Mouse (Mus musculus) gastrocnemius, postnatal 14 days (tissue): Measurements from ENCODE around the gene Ap1g2. TPM values are rescaled to one million over a fixed set of nuclear protein-coding genes. Genes with fewer than 3 reads are reported as not detected.

Source experiments
- DNase-seq: peaks from one replicate; pipeline ENCODE4 v3.0.0; 2021; ENCODE audit warnings: mixed read lengths
- intact Hi-C: fragments of 180-260 bp; cut with DNase I; formaldehyde crosslinking; loops from one replicate; pipeline ENCODE4 v1.15.1; 2025; ENCODE audit warnings: low total_unique reads
- long read RNA-seq, 2 experiments: library from polyadenylated mRNA; stranded (forward); transcript quantifications; one replicate each; pipeline ENCODE4 v2.0.0; 2021
- total RNA-seq, 2 experiments: library from RNA; stranded (reverse); gene quantifications; 2 replicates each; pipeline ENCODE4 v1.2.3; 2021

Gene Ap1g2
- 1 to 10 TPM; 4.1 to 7.0 TPM for total RNA-seq
- long read RNA-seq, experiment 1, partial matches to known transcripts, result 0 of 3 reads
- long read RNA-seq, experiment 1, other reads (novel, unspliced or antisense), result 0 of 3 reads
- long read RNA-seq, experiment 2, partial matches to known transcripts, result 2 of 8 reads
- long read RNA-seq, experiment 2, other reads (novel, unspliced or antisense), result 2 of 8 reads

DNA sequence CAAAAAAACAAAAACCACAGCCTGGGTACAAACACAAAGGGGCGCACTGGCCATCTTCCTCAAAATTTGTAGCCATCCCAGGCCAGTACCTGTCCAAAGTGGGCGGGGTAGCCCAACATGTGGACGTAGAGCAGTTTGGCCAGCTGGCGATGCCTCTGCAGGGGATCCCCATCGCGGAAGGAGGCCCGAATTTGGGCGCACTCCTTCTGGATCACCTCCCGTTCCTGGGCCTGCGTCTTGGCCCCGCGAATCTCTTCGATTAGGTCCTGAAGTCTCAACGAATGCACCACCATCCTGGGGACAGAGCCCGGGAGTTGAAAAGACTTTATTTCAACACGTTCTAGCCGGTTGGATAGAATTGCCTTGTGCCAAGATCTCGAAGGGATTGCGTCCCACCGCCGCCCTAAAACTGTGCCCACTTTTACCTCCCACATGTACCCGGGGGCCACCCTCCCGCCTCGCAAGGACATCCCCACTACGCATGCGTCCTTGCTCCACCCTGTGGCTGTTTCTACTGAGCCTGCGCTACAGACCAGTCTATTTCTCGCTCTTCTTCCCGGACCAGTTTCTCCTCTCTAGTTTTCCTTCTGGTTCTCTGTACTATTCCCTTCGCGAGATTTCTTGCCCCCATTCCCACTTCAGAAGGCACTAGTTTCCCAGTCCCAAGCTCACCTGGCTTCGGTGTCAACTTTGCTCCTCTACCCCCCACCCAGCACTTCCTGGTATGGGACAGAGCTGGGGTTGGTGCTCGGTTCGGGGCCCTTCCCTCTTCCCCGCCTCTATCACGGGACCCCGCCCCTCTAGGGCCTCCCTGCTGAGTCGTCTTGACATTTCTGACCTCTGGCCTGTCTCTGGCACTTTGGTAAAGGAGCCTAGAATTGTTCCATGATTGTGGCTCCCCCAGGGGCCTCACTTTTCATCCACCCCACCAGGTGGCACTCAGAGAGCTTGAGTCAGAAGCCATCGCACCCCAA lies at the start of gene Ap1g2:
Gene Ap1g2, minus strand, starts transcription at position 758 of the 974 bp plus-strand sequence.
- DNase-seq, result peak; percentile 82
- intact Hi-C loops, result no loop called here

DNA sequence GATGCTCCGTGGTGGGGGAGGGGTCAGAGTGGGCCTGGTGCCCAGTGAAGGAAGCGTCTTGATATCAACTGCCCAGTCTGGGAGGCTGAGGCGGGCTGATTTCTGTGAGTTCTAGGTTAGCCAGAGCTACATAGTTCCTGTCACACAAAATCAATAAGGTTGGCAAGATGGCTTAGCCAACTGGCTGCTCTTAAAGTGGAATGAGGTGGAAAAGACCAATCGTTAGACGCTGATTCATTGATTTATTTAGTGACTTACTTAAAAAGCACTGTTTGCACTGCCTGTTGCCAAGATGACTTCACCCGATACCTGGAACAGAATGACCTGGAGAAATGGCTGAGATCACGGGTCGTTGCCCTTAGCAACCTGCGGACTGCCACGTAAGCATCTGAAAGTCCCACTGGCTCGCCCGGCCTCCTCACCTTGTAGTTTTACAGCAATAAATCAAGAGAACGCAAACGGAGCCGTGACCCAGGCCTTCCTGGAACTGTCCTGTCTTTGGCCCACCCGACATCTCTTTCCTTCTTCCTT lies 46.6 kb upstream of the Ap1g2 start:
- DNase-seq, result no peak
- intact Hi-C loops, result no loop called here

DNA sequence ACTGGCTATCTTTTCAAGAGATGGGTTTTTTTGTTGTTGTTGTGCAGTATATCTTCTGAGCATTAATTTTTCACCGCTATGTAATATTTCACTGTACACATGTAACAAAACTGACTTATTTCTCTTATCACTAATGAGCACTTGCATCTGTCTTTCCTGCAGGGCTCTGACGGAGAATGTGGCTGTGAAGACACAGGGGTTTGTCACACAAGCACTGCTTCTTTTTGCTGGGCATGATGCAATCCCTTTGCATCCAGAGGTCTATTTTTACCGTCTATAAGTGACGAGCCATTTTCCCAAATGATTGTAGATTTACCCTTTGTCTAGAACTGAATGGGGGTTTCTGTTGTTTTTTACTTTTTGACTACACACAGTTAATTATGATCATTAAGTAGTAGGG lies 45.8 kb upstream of the Ap1g2 start:
- intact Hi-C loops, result no loop called here

GRCm38 (mm10) chr14:55150985-55151384 lies 44.6 kb upstream of the Ap1g2 start:
- no peak for DNase-seq
- intact Hi-C loops, result no loop called here

More for the DNA sequence above, 45.8 kb upstream of the Ap1g2 start:
- no peak for DNase-seq

DNA sequence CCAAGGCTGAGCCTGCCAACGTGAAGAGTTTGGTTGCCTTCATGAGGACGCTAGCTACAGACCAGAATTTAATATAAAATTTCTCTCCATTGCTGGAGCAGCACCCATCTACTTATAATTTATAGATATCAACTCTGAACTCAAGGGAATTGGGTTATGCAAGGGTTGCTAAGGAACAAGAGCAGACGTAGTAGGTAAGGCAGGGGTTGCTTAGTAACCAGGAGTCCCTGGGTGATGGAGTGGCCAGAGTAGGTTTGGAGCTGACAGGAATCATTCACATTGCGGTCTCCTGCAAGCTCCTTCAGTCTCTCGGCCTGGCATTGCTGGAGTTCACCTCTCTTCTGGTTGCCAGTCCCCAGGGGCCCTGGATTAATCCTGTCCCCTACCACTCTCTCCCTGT lies 42.6 kb upstream of the Ap1g2 start:
- intact Hi-C loops, result no loop called here
- no peak for DNase-seq

DNA sequence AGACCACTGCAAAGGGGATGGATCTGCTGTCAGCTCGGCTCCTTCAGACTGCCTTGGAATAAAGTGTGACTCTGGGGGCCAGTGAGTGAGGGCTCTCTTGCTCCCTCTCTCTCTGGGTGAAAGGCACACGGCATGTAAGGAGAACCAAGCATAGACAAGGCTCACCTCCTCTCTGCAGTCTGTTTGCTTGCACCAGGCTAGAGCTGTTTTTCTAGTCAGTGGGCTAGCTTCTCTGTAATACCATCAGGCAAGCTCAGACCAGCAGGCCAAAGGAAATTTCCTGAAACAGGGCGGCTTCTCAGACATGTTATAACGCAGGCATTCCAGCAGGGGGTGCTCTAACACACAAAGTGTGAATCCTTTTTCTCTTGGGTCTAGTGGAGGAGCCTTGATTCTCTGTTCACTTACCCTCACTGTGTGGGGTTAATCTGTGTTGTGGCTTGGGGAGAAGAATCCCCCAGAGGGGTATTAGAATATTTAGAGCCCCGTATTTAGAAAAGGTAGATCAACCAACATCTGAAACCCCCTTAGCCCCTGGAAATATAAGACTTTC lies 42.0 kb upstream of the Ap1g2 start:
- peak; percentile 60 for DNase-seq
- intact Hi-C loops, result no loop called here

- intact Hi-C loops, result no loop called here
- peak; percentile 76 for DNase-seq
Measured at GRCm38 (mm10) chr14:55146829-55147401, 40.5 kb upstream of the Ap1g2 start.

DNA sequence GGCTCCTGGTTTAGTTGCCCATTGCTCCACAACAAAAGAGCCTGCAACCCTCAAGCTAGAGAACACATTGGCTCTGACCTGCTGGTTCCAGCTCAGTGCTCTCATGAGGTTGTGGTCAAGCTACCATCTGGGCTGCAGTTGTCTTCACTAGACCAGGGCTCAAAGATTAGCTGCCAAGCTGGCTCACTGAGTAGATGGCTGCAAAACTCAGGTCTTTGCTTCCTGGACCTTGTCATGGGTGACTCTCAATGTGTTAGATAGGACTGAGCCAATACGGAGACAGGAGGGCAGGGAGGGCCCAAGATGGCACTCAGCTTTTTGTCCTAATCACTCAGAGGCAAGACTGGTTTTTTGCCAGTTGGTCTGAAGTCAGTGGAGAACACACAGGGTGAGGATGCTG lies 39.9 kb upstream of the Ap1g2 start:
- intact Hi-C loops, result no loop called here

DNA sequence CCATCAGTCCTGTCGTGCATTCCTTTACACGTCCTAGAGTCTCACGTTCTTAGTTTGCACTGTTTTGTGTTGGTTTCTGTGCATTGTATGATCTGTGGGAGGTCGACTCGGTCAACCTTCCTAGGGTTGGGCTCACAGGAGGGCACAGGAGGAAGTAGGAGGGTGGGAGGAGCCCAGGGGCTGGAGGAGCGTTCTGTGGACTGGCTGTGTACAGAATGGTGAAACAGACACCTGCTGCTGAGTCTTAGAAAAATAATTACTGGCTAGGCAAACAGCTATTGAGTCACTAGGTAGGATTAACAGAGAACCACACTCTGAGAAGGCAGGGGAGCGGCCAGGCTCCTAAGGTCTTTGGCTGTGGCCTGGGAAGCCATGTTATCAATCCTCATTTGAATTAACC lies 32.9 kb upstream of the Ap1g2 start:
- DNase-seq, result no peak
- intact Hi-C loops, result no loop called here

More for the DNA sequence above, 39.9 kb upstream of the Ap1g2 start:
- DNase-seq, result no peak

DNA sequence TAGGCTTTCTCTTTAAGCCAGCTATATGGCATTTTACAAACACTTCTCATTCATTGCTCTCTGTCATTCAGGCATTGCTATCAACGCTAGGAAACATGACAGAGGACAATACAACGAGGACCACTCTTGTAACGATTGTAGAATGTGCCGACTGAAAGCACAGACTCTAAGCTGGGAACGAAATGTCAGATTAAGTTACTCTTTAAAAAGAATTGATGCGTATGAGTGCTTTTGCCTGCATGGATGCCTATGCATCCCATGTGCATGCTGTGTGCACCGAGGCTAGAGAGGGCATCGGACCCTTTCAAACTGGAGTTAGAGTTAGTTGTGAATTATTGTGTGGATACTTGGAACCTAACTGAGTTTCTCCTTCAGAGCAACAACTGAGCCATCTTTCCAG lies 29.3 kb upstream of the Ap1g2 start:
- DNase-seq, result no peak
- intact Hi-C loops, result no loop called here

DNA sequence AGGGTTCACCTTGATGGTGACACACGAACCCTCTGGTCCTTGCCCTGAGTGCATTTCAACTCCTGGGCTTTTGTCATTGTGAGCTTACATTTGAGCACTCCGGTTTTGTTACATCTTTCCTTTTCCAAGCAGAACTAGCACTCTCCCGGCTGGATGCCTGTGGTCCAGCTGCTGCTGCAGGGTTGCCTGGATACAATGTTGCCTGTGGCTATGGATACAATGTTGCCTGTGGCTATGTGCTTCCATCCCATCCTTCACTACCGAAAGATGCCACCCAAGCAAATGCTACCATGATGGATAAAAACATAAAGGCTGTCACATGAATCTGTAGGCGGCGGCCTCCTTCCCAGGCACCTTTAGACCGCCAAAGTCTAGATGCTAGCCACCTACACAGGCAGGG lies 20.1 kb upstream of the Ap1g2 start:
- intact Hi-C loops, result loop anchor here (5.0 to 10.0 kb wide), 2 partner anchors 41 to 308 kb away; no protein-coding TSS in a partner anchor
- DNase-seq, result no peak

DNA sequence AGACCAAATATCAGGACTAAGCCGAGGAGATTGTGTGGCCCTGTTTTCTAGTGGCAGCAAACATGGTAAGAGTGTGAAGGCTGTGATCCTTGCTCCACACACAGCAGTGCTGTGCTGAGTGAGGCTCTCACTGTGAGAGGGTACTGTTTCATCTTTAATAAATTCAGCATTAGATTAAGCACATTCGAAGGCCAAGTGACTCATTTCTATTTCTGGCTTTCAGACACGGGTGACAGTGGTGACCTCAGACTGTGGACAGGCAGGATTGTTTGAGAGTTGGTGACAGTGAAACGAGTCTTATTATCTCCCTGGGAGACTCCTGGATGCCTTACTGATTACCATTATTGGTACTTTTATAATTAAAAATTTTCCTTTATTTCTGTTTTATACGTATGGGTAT lies 19.3 kb upstream of the Ap1g2 start:
- intact Hi-C loops, result loop anchor here (5.0 to 10.0 kb wide), 2 partner anchors 42 to 309 kb away; no protein-coding TSS in a partner anchor
- DNase-seq, result no peak

DNA sequence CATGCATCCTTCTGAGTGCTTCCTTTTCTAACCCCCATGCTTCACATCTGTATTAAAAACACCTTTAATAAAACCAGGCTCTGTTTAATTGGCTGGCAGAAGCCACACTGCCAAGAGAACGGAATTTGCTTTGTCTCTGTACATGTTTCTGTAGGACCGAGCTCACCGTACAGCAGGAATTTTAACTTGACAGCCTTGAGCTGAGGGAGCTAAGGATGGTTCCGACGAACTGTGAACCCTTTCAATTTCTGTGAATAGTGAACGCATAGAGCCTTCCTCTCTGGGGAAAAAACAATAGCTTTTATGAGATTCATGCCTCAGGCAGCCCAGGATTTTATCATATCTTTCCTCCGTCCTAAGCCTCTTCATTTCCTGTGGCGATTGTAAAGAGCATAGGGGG lies 16.0 kb upstream of the Ap1g2 start:
- intact Hi-C loops, result loop anchor here (10.0 kb wide), 1 partner anchor 312 kb away; no protein-coding TSS in a partner anchor
- DNase-seq, result no peak

DNA sequence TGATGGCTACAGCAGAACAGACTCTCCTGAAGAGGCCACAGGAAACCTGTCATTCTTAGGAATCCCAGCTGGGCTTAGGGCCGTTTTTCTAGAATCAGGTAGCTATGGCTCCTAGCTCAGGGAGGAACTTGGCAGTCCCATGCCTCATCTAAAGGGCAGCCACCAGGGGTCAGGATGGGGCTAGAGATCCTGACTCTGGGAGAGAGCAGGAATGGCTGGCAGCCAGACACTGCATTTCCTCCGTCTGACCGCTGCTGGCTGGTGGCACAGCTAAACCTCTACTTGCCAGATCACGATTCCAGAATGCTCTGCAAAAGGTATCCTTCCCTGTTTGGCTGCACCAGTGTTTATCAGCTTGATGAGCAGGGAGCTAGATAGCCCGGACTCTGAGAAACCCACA lies 15.6 kb upstream of the Ap1g2 start:
- peak; percentile 87 for DNase-seq
- intact Hi-C loops, result loop anchor here (10.0 kb wide), 1 partner anchor 313 kb away; no protein-coding TSS in a partner anchor

DNA sequence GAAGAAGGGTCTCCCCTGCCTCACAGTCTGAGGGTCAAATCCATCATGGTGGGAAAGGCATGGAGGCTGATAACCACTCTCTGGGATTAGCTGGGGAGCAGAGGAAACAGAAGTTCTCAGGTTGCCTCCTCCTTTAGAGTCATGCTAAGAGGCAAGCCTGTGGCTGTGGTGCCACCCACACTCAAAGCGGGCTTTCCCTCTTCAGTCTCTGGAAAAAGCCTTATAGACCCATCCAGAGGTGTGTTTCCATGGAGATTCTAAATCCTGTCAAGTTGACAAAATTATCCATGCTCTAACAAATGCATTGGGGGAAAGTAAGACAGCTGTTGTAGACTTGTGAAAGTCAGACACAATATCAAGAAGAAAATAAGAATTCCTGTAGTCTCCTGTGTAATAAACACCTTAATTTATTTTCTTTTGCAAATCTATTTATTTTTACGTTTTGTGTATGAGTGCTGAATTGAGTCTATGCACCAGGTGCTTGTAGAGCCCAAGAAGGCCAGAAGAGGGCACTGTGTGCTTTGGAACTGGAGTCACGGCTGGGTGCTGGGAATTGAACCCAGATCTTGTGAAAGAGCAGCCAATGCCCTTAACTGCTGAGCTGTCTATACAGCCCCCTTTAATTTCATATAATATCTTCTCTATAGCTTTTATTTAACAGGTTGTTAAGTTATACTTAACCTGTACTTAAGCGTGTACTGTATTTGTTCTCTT lies 13.2 kb upstream of the Ap1g2 start:
- DNase-seq, result no peak
- intact Hi-C loops, result loop anchor here (10.0 kb wide), 1 partner anchor 315 kb away; no protein-coding TSS in a partner anchor

GRCm38 (mm10) chr14:55118852-55119251 lies 12.5 kb upstream of the Ap1g2 start:
- intact Hi-C loops, result no loop called here
- DNase-seq, result peak; percentile 71

GRCm38 (mm10) chr14:55116425-55117200 lies 10.2 kb upstream of the Ap1g2 start, which contains the start of gene Jph4:
Gene Jph4, minus strand, starts transcription at chr14:55116935.
- intact Hi-C loops, result no loop called here
- DNase-seq, result no peak

DNA sequence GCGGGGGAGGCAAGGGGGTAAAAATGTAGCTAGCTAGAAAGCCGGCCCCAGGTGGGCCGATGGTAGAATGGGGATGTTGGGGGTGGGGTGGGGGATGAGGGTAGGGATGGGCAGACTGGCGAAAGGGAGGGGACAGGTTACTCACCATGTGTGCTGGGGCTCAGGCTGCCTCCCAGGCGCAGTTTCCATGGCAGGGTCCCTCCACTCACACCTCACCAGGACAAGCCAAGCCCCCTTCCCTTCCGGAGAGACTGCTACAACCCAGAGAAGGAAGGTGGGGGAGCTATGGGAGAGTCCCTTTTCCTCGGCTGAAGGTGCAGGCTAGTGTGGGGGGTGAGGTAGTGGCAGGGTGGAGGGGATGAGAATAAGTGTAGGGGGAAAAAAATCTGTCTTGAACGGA lies 9.5 kb upstream of the Ap1g2 start:
- no peak for DNase-seq
- intact Hi-C loops, result no loop called here
